Comparison of ENCODE assay signal across 12 mouse cellular contexts in genomic region chr1:165559073-165559472, GRCm38 (mm10).
DNase-seq lines count a peak whose midpoint lies in the region; ATAC-seq and TF ChIP-seq lines count a peak whose summit lies in the region.
"Had no signal": no experiment of that assay in that cellular context is flagged by ENCODE, and none has a peak within 500 bp of the region (broad histone marks: within the 10 kb centered on the region; RNA-seq: fewer than 3 reads in every experiment).

No protein-coding gene starts in this region.

- TF ChIP-seq CTCF in cerebellum, adult 2 months (IDR thresholded peaks at IDR 0.05; ENCODE audit: borderline replicate concordance, insufficient read depth, low read depth, low read length) = no peak

- H3K27me3 ChIP-seq in cerebellum, adult 2 months (ENCODE audit: control insufficient read depth, insufficient read depth, low read length) = no peaks in the 10 kb centered on the region
- H3K27me3 ChIP-seq in forebrain, embryonic 16.5 days (replicated peaks; ENCODE audit: control insufficient read depth, insufficient read depth, low read length) = no peaks in the 10 kb centered on the region
- no peaks in the 10 kb centered on the region for H3K27me3 ChIP-seq in heart, embryonic 10.5 days (ENCODE audit: insufficient read depth, poor library complexity, severe bottlenecking)
- H3K27me3 ChIP-seq: liver, embryonic 13.5 days; neural tube, embryonic 12.5 days had no signal

- H3K4me1 ChIP-seq in cerebellum, adult 2 months (ENCODE audit: control insufficient read depth, insufficient read depth, low read length) = 0 out of 2 replicates have a peak, but pooled peaks cover 4% of the 10 kb centered on the region
- H3K4me1 ChIP-seq in forebrain, embryonic 16.5 days (replicated peaks; ENCODE audit: control insufficient read depth, insufficient read depth, low read length) = 0 out of 2 replicates have a peak, but pooled peaks cover 2% of the 10 kb centered on the region
- no peaks in the 10 kb centered on the region for H3K4me1 ChIP-seq in heart, embryonic 10.5 days
- H3K4me1 ChIP-seq: hindbrain, embryonic 10.5 days; liver, embryonic 13.5 days; neural tube, embryonic 12.5 days had no signal

- TF ChIP-seq POLR2A in cerebellum, adult 2 months (IDR thresholded peaks at IDR 0.05; ENCODE audit: borderline replicate concordance, insufficient read depth, low read length) = no peak

- no peak overlapping the region for H3K4me3 ChIP-seq in cerebellum, adult 2 months (replicated peaks; ENCODE audit: insufficient read depth, low read depth, low read length)
- no peak overlapping the region for H3K4me3 ChIP-seq in forebrain, embryonic 16.5 days (replicated peaks; ENCODE audit: low read length)
- no peak overlapping the region for H3K4me3 ChIP-seq in heart, embryonic 10.5 days
- H3K4me3 ChIP-seq: hindbrain, embryonic 10.5 days; liver, embryonic 13.5 days; neural tube, embryonic 12.5 days had no signal

- no peaks in the 10 kb centered on the region for H3K36me3 ChIP-seq in forebrain, embryonic 16.5 days (ENCODE audit: control insufficient read depth, insufficient read depth)
- H3K36me3 ChIP-seq in heart, embryonic 10.5 days = no peaks in the 10 kb centered on the region
- H3K36me3 ChIP-seq: hindbrain, embryonic 10.5 days; liver, embryonic 13.5 days; neural tube, embryonic 12.5 days had no signal

- H3K9me3 ChIP-seq in forebrain, embryonic 16.5 days (ENCODE audit: control insufficient read depth, low read length) = no peaks in the 10 kb centered on the region
- H3K9me3 ChIP-seq in heart, embryonic 10.5 days = no peaks in the 10 kb centered on the region
- H3K9me3 ChIP-seq: hindbrain, embryonic 10.5 days; liver, embryonic 13.5 days; neural tube, embryonic 12.5 days had no signal

- peak; percentile 69 to 77 for DNase-seq in cerebellum, adult 2 months
- peak; percentile 67 to 84 for DNase-seq in layer of hippocampus, postnatal 14 days (ENCODE audit: low spot score in 2 of 2)
- DNase-seq in right cerebral cortex, postnatal 10 days (ENCODE audit: low spot score in 2 of 2) = peak; percentile 92 to 94
- no peak for DNase-seq in heart, embryonic 10.5 days (ENCODE audit: low spot score)
- DNase-seq in heart, postnatal 14 days = no peak
- DNase-seq: liver, embryonic 13.5 days; thymus, postnatal 4 days had no signal

- 9% methylated on average over 9 of the region's 9 CpGs for WGBS in cerebellum, adult 2 months
- 76% methylated on average over 9 of the region's 9 CpGs for WGBS in forebrain, embryonic 16.5 days
- 86% methylated on average over 9 of the region's 9 CpGs for WGBS in heart, embryonic 10.5 days

- H3K27ac ChIP-seq in cerebellum, adult 2 months (ENCODE audit: insufficient read depth, low read length) = no peak overlapping the region
- H3K27ac ChIP-seq in forebrain, embryonic 16.5 days (ENCODE audit: low read length) = no peak overlapping the region
- H3K27ac ChIP-seq in heart, embryonic 10.5 days = no peak overlapping the region
- H3K27ac ChIP-seq: hindbrain, embryonic 10.5 days; kidney, postnatal 0 days; liver, embryonic 13.5 days; neural tube, embryonic 12.5 days had no signal

- H3K9ac ChIP-seq in forebrain, embryonic 16.5 days (replicated peaks; ENCODE audit: low read depth, low read length) = no peak overlapping the region
- H3K9ac ChIP-seq: liver, embryonic 13.5 days; neural tube, embryonic 12.5 days had no signal

- H3K4me2 ChIP-seq in forebrain, embryonic 16.5 days (ENCODE audit: low read length) = no peak overlapping the region
- H3K4me2 ChIP-seq: liver, embryonic 13.5 days; neural tube, embryonic 12.5 days had no signal

- ATAC-seq in forebrain, embryonic 16.5 days = peak; percentile 90
- no peak for ATAC-seq in inflammation-experienced regulatory T-cells, adult 6 months

- intact Hi-C loops in heart, postnatal 14 days (cut with DNase I) = no loop called here

Comparison
In these comparisons a context has a peak if more than half of its experiments do, and no peak if none do; other contexts are left out.
1. DNase-seq: peak in cerebellum, adult 2 months (2 of 2), layer of hippocampus, postnatal 14 days (2 of 2) and right cerebral cortex, postnatal 10 days (2 of 2); none in heart, embryonic 10.5 days (single experiment) and heart, postnatal 14 days (0 of 2).